Mouse (Mus musculus): ENCODE data around the gene T. TPM values are rescaled to one million over a fixed set of nuclear protein-coding genes. Genes with fewer than 3 reads are reported as not detected.
"Not testable (repeated sequence)": the region's sequence is repeated elsewhere in the genome, so short reads cannot be mapped to it uniquely, and the experiment has no call there.

T gene
- total RNA-seq (2015; ENCODE audit: low replicate concordance), result not detected in 2 replicates
- not detected in 2 replicates for total RNA-seq (2017; ENCODE audit: low replicate concordance)

DNA sequence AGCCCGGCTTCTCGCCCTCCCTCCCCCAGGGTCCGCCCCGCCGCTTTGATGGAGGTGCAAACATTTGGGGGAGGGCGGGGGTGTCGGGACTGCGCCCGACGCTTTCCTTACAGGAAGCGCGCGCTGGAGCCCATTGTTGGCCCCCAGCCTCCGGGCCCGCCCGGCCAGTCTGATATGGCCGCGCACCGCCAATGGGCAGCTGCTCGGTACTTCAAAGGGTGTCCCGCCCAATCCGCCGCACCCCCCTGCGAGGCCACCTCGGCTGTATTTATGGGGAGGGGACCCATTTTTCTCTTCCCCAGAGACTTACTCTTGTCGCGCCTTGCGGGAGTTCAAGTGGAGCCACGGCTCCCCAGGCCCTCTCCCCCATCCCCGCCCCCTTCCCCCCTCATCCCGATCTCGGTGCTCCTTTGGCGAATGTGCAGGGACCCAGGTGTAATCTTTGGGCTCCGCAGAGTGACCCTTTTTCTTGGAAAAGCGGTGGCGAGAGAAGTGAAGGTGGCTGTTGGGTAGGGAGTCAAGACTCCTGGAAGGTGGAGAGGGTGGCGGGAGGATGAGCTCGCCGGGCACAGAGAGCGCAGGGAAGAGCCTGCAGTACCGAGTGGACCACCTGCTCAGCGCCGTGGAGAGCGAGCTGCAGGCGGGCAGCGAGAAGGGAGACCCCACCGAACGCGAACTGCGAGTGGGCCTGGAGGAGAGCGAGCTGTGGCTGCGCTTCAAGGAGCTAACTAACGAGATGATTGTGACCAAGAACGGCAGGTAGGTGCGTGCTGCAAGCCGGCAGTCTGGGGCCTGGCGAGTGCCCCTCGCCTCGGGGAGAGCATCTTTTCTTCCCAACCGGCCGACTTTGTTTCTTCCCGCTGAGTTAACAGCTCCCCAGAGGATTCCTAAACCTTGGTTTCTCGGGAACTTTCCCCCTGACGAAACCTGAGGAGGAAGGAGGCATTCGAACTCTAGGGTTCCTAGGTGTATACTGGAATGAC is at the start of gene T:
Gene T (plus strand): TSS at position 446 of the 983 bp plus-strand sequence.
- no peak for ATAC-seq (replicated peaks; ENCODE audit: low FRiP score, poor library complexity, severe bottlenecking)

DNA sequence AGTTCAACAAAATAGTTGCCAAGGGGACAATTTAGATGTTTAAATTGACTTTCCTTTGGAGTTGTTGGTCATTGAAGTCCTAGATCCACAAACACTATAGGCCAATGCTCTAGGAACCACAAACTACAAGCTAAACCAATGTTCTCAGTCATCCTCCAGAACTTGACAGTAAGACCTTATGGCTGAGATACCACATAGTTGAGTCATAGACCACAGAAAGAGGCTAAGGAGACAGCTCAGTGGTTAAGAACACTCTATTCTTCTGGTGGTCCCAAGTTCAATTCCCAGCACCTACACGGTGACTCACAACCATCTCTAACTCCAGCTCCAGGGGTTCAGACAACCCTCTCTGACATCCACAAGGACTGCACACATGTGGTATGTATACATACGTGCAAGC is 48.8 kb upstream of the T start:
- no peak for ATAC-seq (replicated peaks; ENCODE audit: low FRiP score, poor library complexity, severe bottlenecking)

DNA sequence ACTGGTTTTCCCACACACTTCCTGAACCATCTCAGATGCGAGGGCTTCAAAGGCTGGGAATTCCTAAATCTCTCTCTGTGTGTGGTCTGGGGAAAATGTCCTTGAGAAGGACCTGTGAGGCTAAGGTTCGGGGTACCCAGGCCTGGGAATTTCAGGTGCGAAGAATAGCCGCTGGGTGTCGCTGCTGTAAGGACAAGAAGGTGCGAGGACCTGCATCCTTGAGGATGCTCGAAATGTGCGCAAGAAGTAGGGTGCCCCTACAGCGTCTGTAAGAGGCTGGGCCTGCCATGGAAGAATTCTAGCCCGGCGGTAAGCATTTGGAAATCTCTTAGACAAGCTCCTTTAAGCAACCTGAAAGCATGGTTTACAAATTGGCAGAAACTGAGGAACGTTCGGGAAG is 45.8 kb upstream of the T start:
- no peak for ATAC-seq (replicated peaks; ENCODE audit: low FRiP score, poor library complexity, severe bottlenecking)

DNA sequence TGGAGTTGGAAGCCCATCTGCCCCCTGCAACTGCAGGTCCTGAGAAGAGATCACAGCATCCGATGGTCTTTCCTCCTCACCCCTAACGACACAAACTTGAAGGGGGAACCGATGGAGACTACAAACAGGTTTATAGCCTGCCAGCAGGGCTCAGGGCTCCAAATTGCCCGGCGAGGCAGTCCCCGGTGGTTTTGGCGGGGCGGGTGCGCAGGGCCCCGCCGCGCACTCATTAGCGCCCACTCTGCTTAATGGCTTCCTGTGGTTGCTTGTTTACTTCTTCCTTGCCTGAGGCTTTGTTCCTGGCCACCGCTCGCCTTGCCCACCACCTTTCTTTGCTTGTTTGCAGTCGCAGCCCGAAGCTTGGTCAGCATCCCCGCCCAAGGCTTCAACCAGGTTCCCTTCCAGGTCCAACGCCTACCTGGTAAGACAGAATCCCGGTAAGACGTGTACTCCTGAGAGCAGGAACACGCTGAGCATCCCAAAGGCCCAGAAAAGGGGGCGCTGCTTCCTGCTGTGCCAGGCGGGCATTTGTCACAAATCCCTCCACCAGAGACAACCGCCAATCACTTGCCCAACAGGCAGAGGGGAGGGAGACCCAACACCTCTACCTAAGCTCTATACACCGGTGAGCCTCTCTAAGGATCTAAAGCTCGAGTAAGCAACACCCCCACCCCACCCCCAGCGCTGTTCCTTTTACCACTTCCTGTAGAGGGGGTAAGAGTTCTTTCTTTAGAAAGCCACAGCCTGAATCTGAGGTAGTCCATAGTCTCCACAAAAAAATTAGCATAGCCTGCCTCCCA is 45.0 kb upstream of the T start:
- no peak for ATAC-seq (replicated peaks; ENCODE audit: low FRiP score, poor library complexity, severe bottlenecking)

DNA sequence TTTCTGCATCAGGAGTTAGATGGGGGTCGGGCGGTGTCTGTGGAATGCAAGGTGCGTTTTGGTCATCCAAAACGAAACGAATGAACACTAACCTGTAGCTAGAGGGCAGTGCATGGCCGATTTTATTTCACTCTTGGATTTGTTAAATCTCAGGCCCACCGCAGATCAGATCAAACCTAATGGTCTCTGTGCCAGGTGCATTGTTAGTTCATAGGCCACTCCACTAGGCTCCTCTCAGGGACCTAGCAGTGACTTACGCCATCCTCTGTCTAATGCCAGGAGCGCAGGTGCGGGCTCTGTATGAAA is 44.5 kb upstream of the T start:
- ATAC-seq (replicated peaks; ENCODE audit: low FRiP score, poor library complexity, severe bottlenecking), result no peak

DNA sequence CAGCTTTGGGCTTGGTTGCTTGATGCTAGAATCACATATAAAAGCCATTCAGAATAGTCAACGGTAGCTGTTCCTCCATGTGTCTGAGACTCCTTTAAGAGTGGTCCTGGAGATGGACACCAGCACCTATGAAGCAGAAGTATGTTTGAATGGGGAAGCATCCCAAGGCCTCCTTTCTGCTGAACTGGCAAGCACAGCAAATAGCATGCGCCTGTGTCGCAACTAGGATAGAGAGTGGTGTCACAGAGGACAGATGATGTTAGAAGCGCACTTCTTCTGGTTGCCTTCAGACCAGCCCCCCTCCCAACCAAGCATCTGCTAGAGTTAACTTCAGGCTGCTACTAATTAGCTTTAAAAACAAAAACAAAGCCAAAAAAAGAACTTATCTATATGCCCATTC is 43.7 kb upstream of the T start:
- no peak for ATAC-seq (replicated peaks; ENCODE audit: low FRiP score, poor library complexity, severe bottlenecking)

DNA sequence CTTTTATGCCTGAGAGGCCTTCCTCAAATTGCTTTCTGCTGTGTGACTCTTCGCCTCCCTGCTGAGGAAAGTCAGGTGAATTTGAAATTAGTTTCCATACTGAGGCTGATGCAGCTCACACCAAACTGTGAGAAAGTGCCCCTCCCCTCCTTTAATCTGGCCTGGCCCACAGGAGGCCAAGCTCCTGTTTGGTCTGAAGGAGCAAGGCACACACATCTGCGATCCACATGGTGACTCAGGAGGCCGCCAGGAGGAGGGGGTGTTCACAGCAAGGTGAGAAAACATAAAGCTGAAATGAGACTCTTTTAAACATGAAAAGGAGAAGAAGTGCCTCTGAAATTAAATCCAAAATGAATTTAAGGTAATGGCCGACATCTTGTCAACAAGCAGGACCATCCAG is 37.9 kb upstream of the T start:
- no peak for ATAC-seq (replicated peaks; ENCODE audit: low FRiP score, poor library complexity, severe bottlenecking)

DNA sequence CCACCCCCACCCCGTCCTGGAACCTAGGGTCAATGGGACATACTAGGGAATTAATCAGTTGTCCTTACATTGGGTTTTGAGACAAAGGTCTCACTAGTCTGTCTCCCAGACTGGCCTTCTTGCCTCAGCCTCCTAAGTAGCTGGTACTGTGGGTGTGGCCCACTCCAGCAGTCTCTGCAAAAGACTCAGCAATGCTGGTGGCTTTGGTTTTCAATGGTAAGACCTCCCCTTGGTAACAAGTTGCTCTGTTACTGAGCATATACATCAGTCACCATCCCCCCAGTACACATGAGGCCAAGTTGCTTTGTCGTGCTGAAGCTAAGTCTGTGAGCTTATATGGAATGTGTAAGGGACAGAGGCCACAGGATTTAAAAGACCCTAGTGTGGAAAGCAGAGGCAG is 36.3 kb upstream of the T start:
- no peak for ATAC-seq (replicated peaks; ENCODE audit: low FRiP score, poor library complexity, severe bottlenecking)

DNA sequence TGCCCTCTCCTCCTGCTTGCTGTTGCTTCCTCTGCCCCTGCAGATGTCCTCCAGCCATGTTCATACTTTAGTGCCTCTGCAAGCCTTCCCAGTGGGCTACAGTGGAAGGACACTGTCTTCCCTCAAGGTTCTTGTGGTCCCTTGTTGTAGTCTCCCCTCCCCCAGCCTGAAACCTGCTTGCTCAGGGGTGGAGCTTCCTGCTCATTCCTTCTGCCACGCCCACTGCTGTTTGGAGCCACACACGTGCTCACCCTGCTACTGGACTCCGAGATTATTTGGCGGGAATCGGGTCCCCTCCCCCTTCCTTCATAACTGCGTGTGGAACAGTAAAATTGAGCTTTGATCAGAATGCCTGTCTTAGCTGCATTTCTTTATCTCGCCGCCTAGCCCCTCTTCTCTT is 30.3 kb upstream of the T start:
- ATAC-seq (replicated peaks; ENCODE audit: low FRiP score, poor library complexity, severe bottlenecking), result not testable (repeated sequence)

DNA sequence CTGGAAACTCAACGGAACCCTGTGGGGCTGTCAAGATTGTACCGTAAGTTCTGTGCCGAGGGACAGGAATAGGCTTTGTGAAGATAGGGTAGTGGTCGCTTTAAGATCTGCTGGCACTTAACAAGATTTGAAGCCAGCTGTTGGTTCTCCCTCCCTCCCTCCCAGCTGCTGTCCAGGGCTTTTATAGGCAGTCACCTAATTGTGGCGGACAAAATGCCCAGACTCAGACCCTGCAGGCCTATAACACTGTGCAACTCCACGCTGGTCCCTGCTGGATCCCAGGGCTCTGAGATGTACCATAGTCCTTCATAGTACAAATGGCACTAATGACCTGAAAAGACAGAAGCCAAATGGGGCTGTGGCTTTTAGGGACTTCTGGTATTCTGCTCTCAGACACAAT is 27.9 kb upstream of the T start:
- no peak for ATAC-seq (replicated peaks; ENCODE audit: low FRiP score, poor library complexity, severe bottlenecking)

DNA sequence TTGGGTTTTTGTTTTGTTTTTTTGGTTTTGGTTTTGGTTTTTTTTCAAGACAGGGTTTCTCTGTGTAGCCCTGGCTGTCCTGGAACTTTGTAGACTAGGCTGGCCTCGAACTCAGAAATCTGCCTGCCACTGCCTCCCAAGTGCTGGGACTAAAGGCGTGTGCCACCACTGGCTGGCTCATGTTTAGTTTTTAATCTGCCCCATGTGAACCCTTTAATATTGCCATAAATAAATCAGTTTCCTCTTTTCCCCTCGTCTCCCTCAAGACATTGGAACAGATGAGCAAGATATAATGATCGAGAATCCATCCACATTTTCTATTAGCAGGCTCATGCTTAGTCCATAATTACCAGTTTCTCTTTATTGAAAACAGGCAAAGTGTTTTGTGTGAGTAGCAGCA is 26.2 kb upstream of the T start:
- not testable (repeated sequence) for ATAC-seq (replicated peaks; ENCODE audit: low FRiP score, poor library complexity, severe bottlenecking)

DNA sequence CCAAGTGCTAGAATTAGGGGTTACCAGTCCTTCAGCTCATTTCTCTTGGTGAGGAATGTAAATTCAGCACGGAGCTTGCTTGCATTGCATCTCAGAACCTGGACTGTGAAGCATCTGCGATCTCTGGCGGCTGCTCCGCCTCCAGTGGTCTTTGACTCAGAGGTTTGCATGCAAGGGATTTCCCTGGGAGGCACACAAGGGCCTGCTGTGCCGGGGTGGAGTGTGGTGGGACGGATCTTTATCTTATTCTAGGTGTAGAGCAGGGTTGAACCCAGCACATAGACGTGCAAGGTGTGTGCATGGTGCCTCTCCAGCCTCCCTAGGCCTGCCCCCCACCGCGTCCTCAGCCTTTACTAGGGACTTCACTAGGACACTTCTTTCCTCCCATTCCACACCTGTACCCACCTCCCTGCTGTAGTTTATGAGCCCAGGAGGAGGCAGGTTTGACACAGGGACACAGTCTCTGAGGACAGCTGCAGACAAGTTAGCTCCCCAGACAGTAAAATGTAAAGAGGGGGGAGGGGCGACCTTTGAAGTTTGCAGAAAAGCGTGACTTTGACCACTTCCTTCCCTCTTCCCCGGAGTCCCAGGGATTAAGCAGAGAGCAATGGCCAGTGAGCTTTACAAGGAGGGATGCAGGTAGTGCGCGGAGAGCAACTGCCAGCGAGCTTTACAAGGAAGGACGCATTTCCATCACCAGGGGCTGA is 25.5 kb upstream of the T start:
- ATAC-seq (replicated peaks; ENCODE audit: low FRiP score, poor library complexity, severe bottlenecking), result no peak

DNA sequence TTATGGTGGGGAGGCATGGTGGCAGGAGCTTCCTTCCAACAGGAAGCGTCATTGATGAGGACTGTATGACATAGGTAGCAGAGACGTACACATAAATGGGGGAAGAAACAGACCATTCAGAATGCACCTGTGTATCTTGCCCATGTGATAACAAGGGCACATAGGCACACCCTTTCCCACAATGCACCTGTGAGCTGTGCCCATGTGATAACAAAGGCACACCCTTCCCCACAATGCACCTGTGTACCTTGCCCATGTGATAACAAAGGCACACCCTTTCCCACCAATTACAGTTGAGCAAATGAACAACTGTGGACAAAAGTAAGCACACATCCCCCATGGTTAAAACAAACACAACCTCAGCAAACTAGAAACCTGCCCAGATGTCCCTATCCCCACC is 23.9 kb upstream of the T start:
- no peak for ATAC-seq (replicated peaks; ENCODE audit: low FRiP score, poor library complexity, severe bottlenecking)

DNA sequence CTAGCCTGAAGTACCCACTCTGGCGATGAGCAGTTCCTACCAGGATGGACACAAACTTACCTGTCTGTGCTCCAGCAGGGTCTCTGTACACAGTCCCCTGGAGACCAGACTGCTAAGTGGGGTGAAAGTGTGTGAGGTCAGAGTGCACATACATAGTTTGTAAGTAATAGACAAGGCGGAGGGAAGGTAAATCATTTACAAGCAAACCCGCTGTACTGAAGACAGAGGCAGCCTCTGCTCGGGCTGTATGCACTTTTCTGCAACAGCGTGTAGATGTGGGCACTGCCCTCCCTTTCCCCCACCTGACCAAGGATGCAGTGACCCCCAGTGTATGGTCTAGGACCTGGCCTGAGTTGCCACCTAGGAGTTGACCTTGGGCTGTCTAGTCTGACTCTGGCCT is 20.6 kb upstream of the T start:
- no peak for ATAC-seq (replicated peaks; ENCODE audit: low FRiP score, poor library complexity, severe bottlenecking)

DNA sequence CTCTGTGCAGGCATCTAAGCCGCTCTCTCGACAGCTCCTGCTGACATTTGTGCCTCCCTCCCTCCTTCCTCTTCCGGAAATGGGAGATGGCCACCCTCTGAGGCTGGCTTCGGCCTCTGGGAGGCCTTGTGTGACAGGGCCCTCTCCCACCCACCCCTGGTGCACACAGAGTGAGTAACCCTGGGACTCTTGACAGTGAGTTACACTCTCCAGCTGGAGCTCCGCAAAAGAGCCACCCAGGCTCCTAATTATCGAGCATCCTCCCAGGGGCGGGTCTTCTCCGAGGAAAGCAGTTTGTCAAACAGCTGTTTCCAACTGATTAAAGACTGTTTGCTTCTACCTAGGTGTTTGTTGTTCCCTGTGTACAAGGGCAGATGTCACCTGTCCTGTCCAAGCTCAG is 18.7 kb upstream of the T start:
- no peak for ATAC-seq (replicated peaks; ENCODE audit: low FRiP score, poor library complexity, severe bottlenecking)

DNA sequence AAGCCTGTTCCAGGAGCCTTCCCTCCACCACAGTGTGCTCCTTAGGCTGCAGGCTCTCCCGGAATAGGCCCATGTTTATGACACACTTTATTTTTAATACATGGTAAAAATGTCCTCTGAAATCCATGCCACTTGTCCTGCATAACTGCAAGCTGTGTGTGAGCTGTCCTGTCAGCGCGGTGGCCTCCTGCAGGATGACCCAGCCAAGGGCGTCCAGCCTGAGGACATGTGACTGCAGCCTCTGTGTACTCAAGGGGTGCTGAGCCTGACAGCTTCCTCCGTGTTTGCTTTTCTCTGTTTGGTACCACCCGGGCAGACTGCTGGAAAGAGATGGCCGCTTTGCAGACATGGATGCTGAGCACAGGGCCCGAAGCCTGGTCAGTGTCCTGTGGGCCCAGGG is 17.4 kb upstream of the T start:
- ATAC-seq (replicated peaks; ENCODE audit: low FRiP score, poor library complexity, severe bottlenecking), result no peak

DNA sequence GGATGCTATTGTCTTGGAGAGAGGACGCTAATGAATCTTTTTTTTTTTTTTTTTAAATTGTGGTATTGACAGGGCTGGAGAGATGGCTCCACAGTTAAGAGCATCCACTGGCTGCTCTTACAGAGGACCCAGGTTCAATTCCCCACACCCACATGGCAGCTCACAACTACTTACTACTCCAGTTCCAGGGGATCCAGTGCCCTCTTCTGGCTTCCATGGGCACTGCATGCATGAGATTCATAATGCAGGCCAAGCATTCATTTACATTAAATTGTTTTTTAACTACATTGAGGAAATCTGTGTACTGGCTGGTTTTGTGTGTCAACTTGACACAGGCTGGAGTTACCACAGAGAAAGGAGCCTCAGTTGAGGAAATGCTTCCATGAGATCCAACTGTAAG is 13.5 kb upstream of the T start:
- no peak for ATAC-seq (replicated peaks; ENCODE audit: low FRiP score, poor library complexity, severe bottlenecking)

DNA sequence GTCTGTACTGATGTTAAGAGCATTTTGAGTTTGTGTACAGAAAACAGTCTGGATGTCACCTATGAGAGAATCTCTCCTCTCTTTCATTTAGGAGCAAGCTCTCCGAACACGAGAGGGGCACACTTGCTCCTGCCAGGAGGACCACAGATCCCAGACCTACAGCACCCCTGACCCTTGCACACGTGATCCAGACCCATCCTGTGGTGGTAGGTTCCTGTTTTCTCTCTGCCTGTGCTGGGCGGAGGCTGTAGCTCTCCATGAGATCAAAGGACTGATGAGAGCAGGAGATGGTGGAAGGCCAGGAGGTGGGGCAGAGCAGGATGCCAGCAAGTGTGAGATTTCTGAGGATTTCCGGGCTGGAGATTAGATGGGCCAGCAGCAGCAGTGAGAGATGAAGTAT is 12.7 kb upstream of the T start:
- ATAC-seq (replicated peaks; ENCODE audit: low FRiP score, poor library complexity, severe bottlenecking), result no peak

DNA sequence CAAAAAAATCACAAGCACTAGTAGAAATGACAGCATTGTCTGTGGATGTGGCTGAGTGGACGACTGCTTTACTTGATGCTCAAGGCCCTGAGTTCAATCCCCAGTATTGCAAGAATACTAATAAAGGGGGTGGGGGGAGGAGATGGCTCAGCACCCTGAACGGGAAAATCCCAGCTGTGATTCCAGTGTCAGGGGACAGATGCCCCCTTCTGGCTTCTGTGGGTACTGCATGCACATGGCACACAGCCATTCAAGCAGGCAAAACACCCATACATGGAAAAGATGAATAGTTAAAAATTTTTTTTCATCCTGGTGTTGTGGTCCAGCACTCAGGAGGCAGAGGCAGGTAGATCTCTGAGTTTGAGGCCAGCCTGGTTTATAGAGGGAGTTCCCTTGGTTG is 10.9 kb upstream of the T start:
- ATAC-seq (replicated peaks; ENCODE audit: low FRiP score, poor library complexity, severe bottlenecking), result no peak

DNA sequence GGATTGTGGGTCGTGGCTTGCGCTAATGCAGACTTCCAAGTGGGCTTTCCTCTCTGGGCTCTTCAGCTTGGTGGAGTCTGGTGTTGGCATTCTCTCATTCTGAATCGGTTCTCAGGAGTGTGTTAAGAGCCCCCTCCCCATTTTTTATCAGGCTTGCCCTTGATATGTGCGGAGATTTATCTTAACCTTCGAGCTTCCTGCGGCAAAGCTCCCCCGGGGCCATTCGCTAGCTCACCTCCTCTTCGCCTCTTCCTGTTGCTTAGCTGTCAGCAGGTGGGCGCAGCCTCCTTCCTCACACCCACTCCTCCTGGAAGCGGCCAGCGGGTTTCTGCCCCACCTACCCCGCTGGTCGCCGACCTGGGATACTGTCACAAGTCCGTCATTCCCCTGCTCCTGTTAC is 4.8 kb upstream of the T start:
- no peak for ATAC-seq (replicated peaks; ENCODE audit: low FRiP score, poor library complexity, severe bottlenecking)

DNA sequence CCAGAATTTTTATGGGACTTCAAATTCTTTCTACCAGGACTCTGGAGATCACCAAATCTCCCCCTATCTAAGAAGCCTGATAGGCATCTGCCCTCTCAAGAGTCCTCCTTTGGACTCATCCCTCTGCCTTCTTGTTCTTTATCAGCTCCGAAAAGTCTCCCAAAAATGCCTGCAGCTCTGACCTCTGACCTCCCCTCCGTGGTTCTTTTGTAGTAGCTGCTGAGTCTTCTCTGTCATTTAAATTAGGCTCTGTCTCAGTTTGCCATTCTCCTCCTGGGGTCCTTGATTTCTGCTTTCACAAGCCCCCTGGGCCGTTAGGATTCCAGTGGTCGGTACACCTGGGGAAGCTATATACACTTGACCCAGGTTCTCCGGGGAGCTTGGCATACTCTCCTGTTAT is 4.3 kb upstream of the T start:
- no peak for ATAC-seq (replicated peaks; ENCODE audit: low FRiP score, poor library complexity, severe bottlenecking)

All from erythroblast, adult 5-6 weeks (primary cell).